ENCODE assay signal across 17 mouse cellular contexts in genomic region chr6:48409726-48410343, GRCm38 (mm10). TPM values are rescaled to one million over a fixed set of nuclear protein-coding genes. Genes with fewer than 3 reads are reported as not detected.
DNase-seq lines count a peak whose midpoint lies in the region; ATAC-seq and TF ChIP-seq lines count a peak whose summit lies in the region.
"Had no signal": no experiment of that assay in that cellular context is flagged by ENCODE, and none has a peak within 500 bp of the region (broad histone marks: within the 10 kb centered on the region; RNA-seq: fewer than 3 reads in every experiment).

No protein-coding gene starts in this region.

- no peak overlapping the region for H3K4me3 ChIP-seq in bone marrow macrophage, adult 2 months (ENCODE audit: insufficient read depth, low read length)
- H3K4me3 ChIP-seq: forebrain, embryonic 12.5 days; kidney, embryonic 15.5 days; limb, embryonic 13.5 days had no signal

- peak; percentile 80 for ATAC-seq in granulocyte monocyte progenitor cell, adult 5-6 weeks (replicated peaks; ENCODE audit: poor library complexity, severe bottlenecking)
- ATAC-seq: midbrain, embryonic 16.5 days had no signal

- no peak for TF ChIP-seq CTCF in bone marrow macrophage, adult 2 months (IDR thresholded peaks at IDR 0.05; ENCODE audit: low read depth, low read length)

- H3K27ac ChIP-seq in bone marrow macrophage, adult 2 months (ENCODE audit: insufficient read depth, low read depth, low read length) = peak overlapping the region; percentile 70
- H3K27ac ChIP-seq: forebrain, embryonic 12.5 days; kidney, embryonic 15.5 days; limb, embryonic 13.5 days had no signal

- H3K4me1 ChIP-seq in bone marrow macrophage, adult 2 months (ENCODE audit: control insufficient read depth, insufficient read depth, low read length) = peaks cover 21% of the 10 kb centered on the region
- H3K4me1 ChIP-seq: forebrain, embryonic 12.5 days; kidney, embryonic 15.5 days; limb, embryonic 13.5 days had no signal

- TF ChIP-seq POLR2A in bone marrow macrophage, adult 2 months (IDR thresholded peaks at IDR 0.05; ENCODE audit: borderline replicate concordance, low read depth, low read length) = no peak

- DNase-seq in cerebellum, adult 8-10 months = peak; percentile 6
- no peak for DNase-seq in cerebellum, adult 9-10 months
- DNase-seq in kidney, adult 18-20 months = peak; percentile 12
- no peak for DNase-seq in kidney, postnatal 10 days
- DNase-seq in frontal cortex, postnatal 36 days (ENCODE audit: low spot score in 2 of 2) = no peak
- DNase-seq: adrenal gland, postnatal 14 days; B cell, adult 2 months; heart, adult 18-20 months; lung, embryonic 14.5 days; thymus, adult 2 months had no signal

RNA-seq across cellular contexts. Expression of gene Krba1, which starts 14.4 kb away (rescaled TPM):
- 4.3 and 5.1 TPM in 2 replicates for polyA plus RNA-seq in bone marrow macrophage, adult 2 months (2012; ENCODE audit: insufficient read depth, insufficient read length, missing spikeins)
- total RNA-seq in granulocyte monocyte progenitor cell, adult 5-6 weeks (2014; fragmentation: Nextera tagmentation) = 2.7 and 6.7 TPM in 2 replicates
- 0.98 and 1.8 TPM in 2 replicates for total RNA-seq in granulocyte monocyte progenitor cell, adult 5-6 weeks (2017)

RNA-seq across cellular contexts. Expression of gene Zfp467, which starts 35.8 kb away (rescaled TPM):
- polyA plus RNA-seq in bone marrow macrophage, adult 2 months (2012; ENCODE audit: insufficient read depth, insufficient read length, missing spikeins) = 44.4 and 50.9 TPM in 2 replicates
- 3.0 and 6.3 TPM in 2 replicates for total RNA-seq in granulocyte monocyte progenitor cell, adult 5-6 weeks (2014; fragmentation: Nextera tagmentation)
- 0.57 and 3.1 TPM in 2 replicates for total RNA-seq in granulocyte monocyte progenitor cell, adult 5-6 weeks (2017)

RNA-seq across cellular contexts. Expression of gene Sspo, which starts 38.2 kb away (rescaled TPM):
- 0.11 TPM in 1 of 2 replicates, not detected in the other for polyA plus RNA-seq in bone marrow macrophage, adult 2 months (2012; ENCODE audit: insufficient read depth, insufficient read length, missing spikeins)
- not detected in 2 replicates for total RNA-seq in granulocyte monocyte progenitor cell, adult 5-6 weeks (2014; fragmentation: Nextera tagmentation)
- not detected in 2 replicates for total RNA-seq in granulocyte monocyte progenitor cell, adult 5-6 weeks (2017)
- total RNA-seq: hematopoietic stem cell, adult 5-6 weeks had no signal

Comparison
In these comparisons a context has a peak if more than half of its experiments do, and no peak if none do; other contexts are left out.
1. DNase-seq: peak in cerebellum, adult 8-10 months (single experiment) and kidney, adult 18-20 months (single experiment); none in cerebellum, adult 9-10 months (single experiment), kidney, postnatal 10 days (single experiment) and frontal cortex, postnatal 36 days (0 of 2).